Mouse (Mus musculus) liver, adult (tissue): ENCODE data around the gene Agbl4.
A peak's percentile ranks its signal among the peaks of the same experiment; 100 is the strongest.

Experiments used
- GATA4 ChIP-seq: IDR thresholded peaks from 2 replicates; pipeline ENCODE4 v1.6.1; 2014; ENCODE audit warnings: mild to moderate bottlenecking, low read length; ENCODE audit not compliant: insufficient replicate concordance

The Agbl4 gene

GRCm38 (mm10) chr4:111638948-111639708 lies 1241.7 kb downstream of the Agbl4 start:
- TF ChIP-seq GATA4: no peak

GRCm38 (mm10) chr4:111645117-111645830 lies 1247.8 kb downstream of the Agbl4 start:
- no peak for TF ChIP-seq GATA4

- no peak for TF ChIP-seq GATA4
These were observed 1248.3 kb downstream of the Agbl4 start for GRCm38 (mm10) chr4:111645831-111646166.

- TF ChIP-seq GATA4: no peak
These were observed 1256.0 kb downstream of the Agbl4 start for GRCm38 (mm10) chr4:111653451-111653850.

GRCm38 (mm10) chr4:111663730-111664129 lies 1266.3 kb downstream of the Agbl4 start:
- TF ChIP-seq GATA4: peak; percentile 80

GRCm38 (mm10) chr4:111664146-111664545 lies 1266.7 kb downstream of the Agbl4 start:
- TF ChIP-seq GATA4: no peak

GRCm38 (mm10) chr4:111666713-111667112 lies 1269.3 kb downstream of the Agbl4 start:
- TF ChIP-seq GATA4: no peak

- no peak for TF ChIP-seq GATA4
These were observed 1271.9 kb downstream of the Agbl4 start for GRCm38 (mm10) chr4:111669369-111669768.

GRCm38 (mm10) chr4:111670566-111671421 lies 1273.3 kb downstream of the Agbl4 start:
- no peak for TF ChIP-seq GATA4

- no peak for TF ChIP-seq GATA4
These were observed 1274.0 kb downstream of the Agbl4 start for GRCm38 (mm10) chr4:111671440-111671839.

- TF ChIP-seq GATA4: no peak
These were observed 1276.4 kb downstream of the Agbl4 start for GRCm38 (mm10) chr4:111673904-111674303.

- no peak for TF ChIP-seq GATA4
These were observed 1284.5 kb downstream of the Agbl4 start for GRCm38 (mm10) chr4:111681926-111682325.

- TF ChIP-seq GATA4: no peak
These were observed 1285.3 kb downstream of the Agbl4 start for GRCm38 (mm10) chr4:111682793-111683192.

- TF ChIP-seq GATA4: no peak
These were observed 1286.4 kb downstream of the Agbl4 start for GRCm38 (mm10) chr4:111683843-111684242.

- no peak for TF ChIP-seq GATA4
These were observed 1288.5 kb downstream of the Agbl4 start for GRCm38 (mm10) chr4:111685951-111686350.

- TF ChIP-seq GATA4: no peak
These were observed 1289.5 kb downstream of the Agbl4 start for GRCm38 (mm10) chr4:111686951-111687350.

GRCm38 (mm10) chr4:111687613-111688012 lies 1290.2 kb downstream of the Agbl4 start:
- peak; percentile 51; the same call in 1 of the 2 replicates for TF ChIP-seq GATA4
